Mouse (Mus musculus) G1E-ER4 (cell line): ENCODE data around the gene Abcc4. TPM values are rescaled to one million over a fixed set of nuclear protein-coding genes. Genes with fewer than 3 reads are reported as not detected.

Experiments
- GATA1 ChIP-seq: IDR thresholded peaks from one replicate; pipeline ENCODE4 v1.8.0; 2012; ENCODE audit warnings: low read length, inconsistent platforms
- polyA plus RNA-seq: library from polyadenylated mRNA; stranded (reverse); fragments of >175 nt; gene quantifications from 2 replicates; pipeline ENCODE4 v1.2.3, GENCODE M21; 2012

Gene Abcc4
- polyA plus RNA-seq = 7.6 and 7.8 TPM in 2 replicates

- no peak for TF ChIP-seq GATA1
Measured at GRCm38 (mm10) chr14:118705808-118706731, at the start of gene Abcc4. Gene Abcc4, minus strand, starts transcription at chr14:118706219.

DNA sequence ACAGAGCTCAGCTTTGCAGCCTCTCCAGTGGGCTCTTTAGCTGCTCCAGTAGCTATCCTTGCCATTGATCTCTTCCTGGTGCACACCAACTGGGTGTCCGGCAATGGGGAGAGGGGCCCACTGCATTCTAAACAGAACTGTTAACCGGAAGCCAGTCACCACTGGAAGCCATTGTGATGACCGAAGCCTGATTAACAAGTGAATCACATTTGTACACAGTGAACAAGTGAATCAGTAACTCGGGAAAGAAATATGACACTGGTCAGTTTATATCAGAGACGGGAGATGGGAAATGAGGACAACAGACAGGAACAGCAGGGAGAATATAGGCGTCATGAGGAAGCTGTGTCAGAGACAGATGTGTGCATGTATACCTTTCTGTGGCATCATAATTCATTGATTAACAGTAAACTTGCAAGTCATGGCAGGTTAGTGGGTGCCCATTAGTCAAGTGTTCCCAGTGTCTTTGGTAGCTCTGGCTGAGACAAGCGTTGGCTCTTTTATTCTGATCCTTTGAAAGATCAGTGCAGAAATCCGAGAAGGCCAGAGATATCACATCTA, 45.3 kb upstream of the Abcc4 start:
- TF ChIP-seq GATA1 = no peak

DNA sequence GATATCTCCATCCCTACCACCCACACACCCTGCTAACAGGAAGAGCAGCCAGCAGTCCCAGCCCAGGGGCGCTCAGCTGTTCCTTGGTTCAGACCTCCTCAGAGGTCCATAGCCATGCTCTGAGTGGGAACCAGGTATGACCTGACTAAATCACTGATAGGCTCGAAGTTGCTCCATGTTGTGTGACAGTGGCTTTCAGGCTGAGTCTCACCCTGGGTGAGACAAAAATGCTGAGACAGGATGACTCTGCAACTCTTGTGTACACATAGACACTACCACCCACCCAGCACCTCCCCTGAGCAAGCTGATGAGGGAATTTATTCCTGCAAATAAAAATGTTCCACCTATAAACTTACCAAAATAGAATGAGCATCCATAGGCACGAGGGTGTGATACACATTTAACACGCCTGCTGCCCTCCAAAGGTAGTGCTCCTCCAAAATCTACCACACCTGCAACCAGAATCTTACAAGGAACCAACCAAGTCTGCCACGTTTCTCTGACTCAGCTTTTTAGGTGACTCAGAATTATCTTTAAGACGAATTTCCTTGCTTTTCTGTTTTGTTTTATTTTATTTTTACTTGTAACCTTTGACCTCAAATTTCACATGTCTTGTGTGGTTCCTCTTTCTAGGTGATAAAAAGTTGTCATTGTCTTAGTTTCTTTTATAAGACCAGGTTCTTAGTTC, 44.6 kb upstream of the Abcc4 start:
- TF ChIP-seq GATA1 = no peak

DNA sequence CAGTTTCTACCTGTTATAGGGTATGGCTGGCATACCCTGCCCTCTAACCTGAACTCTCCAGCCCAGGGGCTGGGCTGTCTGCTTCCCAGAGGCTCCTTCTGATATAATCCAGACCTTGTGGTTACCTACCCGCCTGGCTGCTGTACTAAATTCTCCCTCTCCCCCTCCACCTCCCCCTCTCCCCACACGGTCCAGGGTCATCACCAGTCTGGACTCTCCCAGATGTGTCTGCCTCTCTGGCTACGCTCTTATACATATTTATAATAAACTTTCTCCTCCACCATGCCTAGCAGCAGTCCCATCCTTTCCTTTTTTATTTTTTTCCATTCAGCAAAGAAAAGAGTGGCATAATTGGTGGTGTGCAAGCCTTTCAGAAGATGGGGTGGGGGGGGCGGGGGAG, 43.7 kb upstream of the Abcc4 start:
- no peak for TF ChIP-seq GATA1

DNA sequence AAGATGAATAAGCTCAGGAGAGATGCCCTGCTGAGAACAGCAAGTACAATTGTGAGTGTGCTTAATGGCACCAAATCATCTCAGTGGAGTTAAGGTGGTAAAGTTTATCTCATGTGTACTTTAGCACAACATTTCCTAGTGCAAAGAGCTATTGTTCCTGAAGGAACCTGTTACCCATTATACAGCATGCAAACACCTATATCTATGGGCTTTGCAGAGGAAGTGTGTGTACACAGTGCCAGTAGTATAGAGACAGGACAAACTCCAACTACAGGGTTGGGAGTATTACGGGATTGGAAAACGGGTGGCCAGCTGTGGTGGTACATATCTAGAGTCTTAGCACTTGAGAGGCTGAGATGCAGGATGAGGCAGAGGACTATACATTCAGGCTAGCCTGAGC, 43.0 kb upstream of the Abcc4 start:
- no peak for TF ChIP-seq GATA1

- no peak for TF ChIP-seq GATA1
Measured at GRCm38 (mm10) chr14:118742862-118743261, 36.8 kb upstream of the Abcc4 start.

DNA sequence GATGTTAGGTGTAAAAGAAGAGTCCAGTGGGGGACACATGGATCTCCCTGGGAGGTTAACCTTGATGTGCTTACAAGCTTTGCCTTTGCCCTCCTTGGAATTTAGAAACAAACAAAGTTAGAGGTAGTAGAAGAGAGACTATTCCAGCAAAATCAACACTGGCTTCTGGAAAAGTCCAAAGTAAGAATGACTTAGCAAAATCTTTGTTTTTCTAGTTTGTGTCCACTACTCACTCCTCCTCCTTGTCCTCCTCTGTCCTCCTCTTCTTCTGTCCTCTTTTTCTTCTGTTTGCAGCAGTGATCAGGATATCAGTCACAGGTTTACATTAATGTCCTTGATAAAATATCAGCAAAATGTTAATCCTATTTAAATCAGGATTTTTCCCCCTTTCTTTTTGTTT, 35.8 kb upstream of the Abcc4 start:
- no peak for TF ChIP-seq GATA1

GRCm38 (mm10) chr14:118737251-118737888, 31.4 kb upstream of the Abcc4 start:
- no peak for TF ChIP-seq GATA1

DNA sequence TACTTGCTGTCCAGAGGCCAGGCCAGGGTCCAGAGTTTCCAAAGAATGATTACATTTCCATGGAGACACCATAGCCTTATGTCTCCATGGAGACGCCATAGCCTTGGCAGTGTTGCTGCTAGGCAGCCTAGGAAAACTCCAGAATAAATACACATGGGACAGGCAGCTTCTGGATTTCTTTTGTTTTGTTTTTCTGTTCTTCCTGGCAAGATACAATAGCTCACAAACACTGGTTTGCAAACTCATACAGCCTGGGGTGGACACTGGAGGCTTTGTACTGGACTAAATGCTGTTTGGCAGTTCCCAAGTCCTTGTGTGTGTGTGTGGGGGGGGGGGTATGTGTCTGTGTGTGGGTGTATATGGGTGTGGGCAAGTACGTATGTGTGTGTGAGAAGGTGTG, 29.1 kb upstream of the Abcc4 start:
- no peak for TF ChIP-seq GATA1

GRCm38 (mm10) chr14:118733146-118733545, 27.1 kb upstream of the Abcc4 start:
- no peak for TF ChIP-seq GATA1

DNA sequence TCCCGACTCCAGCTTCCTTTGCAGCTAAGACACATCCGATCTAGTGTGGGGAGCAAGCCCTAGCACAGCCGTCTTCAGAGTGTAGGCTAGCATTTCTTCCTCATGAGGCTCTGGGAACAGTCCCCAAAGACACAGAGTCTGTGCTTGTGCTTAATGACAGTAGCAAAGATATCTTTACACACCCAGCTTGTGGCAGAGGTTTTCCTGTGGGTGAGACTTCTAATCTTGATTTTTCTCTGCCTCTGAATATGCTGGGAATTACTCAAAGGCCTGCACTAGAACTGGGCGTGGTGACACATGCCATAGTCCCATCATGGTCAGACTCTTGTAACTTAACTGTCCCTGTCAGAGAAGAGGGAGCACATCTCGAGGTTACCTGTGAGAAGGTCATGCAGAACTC, 24.6 kb upstream of the Abcc4 start:
- no peak for TF ChIP-seq GATA1

DNA sequence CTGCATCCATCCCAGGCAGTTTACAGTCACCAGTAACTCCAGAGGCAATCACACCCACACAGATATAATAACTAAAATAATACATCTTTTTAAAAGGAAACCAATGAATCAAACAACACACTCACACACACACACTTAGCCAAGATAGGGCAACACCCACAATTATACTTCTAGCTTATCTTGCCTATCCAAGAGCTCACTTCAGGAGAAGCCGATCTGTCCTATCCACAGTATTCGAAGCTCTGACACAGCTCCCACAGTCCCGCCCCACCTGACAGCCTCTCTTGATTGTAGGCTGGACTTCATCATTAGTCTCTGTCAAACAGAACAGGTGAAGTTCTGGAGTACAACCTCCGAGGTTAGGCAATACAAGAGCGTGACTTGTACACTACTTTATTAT, 19.4 kb upstream of the Abcc4 start:
- no peak for TF ChIP-seq GATA1

DNA sequence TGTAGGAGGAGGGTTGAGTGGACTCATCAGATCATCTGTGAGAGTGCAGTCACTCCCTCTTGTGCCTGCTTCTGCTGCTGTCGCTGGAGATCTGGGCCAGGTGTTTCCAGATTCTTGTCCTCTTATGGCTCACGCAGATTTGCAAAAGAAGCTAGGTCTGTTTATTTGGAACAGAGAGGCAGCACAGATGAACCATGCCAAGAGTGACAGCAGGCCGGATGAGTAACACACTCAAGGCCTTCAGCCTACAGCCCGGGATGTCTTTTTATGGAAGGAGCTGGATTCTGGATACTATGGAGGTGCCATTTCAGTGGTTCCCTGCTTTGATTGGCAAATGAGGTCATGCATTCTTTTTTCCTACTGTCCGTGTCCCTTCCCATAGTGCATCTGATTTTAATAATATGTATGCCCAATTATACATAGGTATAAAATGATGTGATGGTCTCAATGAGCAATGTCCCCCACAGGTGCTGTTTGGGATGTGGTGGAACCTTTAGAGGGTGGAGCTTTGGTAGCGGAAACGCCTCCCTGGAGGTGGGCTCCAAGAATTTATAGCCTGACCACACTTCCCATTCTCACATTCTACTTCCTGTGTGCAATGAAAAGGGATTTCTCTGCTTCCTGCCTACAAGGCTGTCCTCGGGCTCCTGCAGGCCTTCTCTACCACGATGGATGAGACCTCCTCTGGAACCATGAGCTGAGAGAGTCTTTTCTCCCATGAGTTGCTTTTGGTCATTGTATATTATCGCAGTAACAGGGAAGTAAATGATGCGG, 18.1 kb upstream of the Abcc4 start:
- TF ChIP-seq GATA1 = no peak

DNA sequence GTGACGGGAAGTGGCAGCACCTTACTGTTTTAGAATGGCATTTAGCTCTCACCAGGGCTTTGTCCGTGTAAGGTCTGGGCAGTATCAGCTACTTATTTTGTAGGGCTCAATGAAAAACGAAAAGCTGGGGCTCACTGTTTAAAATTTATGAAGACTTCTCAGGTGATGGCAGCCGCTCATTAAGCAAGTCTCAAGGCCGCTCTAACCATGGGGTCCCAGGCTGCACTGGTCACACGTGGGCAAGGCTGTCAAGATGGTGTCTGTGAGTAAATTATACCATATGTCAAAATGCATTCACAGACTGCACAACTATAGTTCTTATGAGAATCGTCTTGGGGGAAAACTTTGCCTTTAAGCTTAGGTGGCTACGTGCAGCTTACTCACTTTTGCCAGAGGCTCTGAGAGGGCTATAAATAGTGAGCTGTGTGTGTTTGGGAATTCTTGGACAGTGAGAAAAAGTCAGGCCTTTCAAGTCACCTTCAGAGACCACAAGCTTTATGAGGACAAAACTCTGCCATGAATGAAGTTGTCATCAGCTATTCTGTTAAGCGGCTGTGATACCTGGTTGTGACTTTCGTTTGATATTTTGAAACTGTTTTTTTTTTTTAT, 13.7 kb upstream of the Abcc4 start:
- no peak for TF ChIP-seq GATA1

GRCm38 (mm10) chr14:118718576-118718975, 12.6 kb upstream of the Abcc4 start:
- no peak for TF ChIP-seq GATA1
